Mouse (Mus musculus) ES-Bruce4 (cell line): ENCODE measurements around the gene Jun. TPM values are rescaled to one million over a fixed set of nuclear protein-coding genes. Genes with fewer than 3 reads are reported as not detected.

Experiments
- H3K27ac ChIP-seq: 2 replicates; pipeline ENCODE4 v1.5.1; 2012; ENCODE audit warnings: low read length, inconsistent platforms; ENCODE audit not compliant: insufficient read depth
- H3K27me3 ChIP-seq: 2 replicates; pipeline ENCODE4 v1.6.1; 2012; ENCODE audit warnings: mild to moderate bottlenecking, low read length, inconsistent platforms; ENCODE audit not compliant: control insufficient read depth, poor library complexity, insufficient read depth, severe bottlenecking
- H3K36me3 ChIP-seq: 2 replicates; pipeline ENCODE4 v1.6.1; 2012; ENCODE audit warnings: inconsistent platforms, mild to moderate bottlenecking, low read length, moderate library complexity; ENCODE audit not compliant: control insufficient read depth, poor library complexity, insufficient read depth, severe bottlenecking
- H3K4me1 ChIP-seq: one replicate; pipeline ENCODE4 v1.8.1; 2011; ENCODE audit warnings: low read length; ENCODE audit not compliant: control insufficient read depth, insufficient read depth
- H3K4me3 ChIP-seq: 2 replicates; pipeline ENCODE4 v1.5.1; 2011; ENCODE audit warnings: low read depth, mild to moderate bottlenecking, low read length
- H3K9ac ChIP-seq: 2 replicates; pipeline ENCODE4 v1.6.1; 2012; ENCODE audit warnings: low read depth, mild to moderate bottlenecking, inconsistent platforms; ENCODE audit not compliant: poor library complexity, severe bottlenecking
- H3K9me3 ChIP-seq: replicated peaks from 2 replicates; pipeline ENCODE4 v1.6.1; 2012; ENCODE audit warnings: mild to moderate bottlenecking, low read length, inconsistent platforms; ENCODE audit not compliant: control insufficient read depth, poor library complexity, insufficient read depth, severe bottlenecking
- CTCF ChIP-seq: IDR thresholded peaks from one replicate; pipeline ENCODE4 v1.8.1; 2011; ENCODE audit warnings: low read depth, low read length
- EP300 ChIP-seq: IDR thresholded peaks from 2 replicates; pipeline ENCODE4 v1.6.1; 2011; ENCODE audit warnings: low read depth, low read length; ENCODE audit not compliant: insufficient read depth
- POLR2A ChIP-seq: IDR thresholded peaks from one replicate; pipeline ENCODE4 v1.8.1; 2011; ENCODE audit warnings: low read length; ENCODE audit not compliant: insufficient read depth
- polyA plus RNA-seq: library from polyadenylated mRNA; stranded (reverse); fragments of >200 nt; gene quantifications from 2 replicates; pipeline ENCODE4 v1.2.4, GENCODE M21; 2011; ENCODE audit warnings: low read depth; ENCODE audit not compliant: missing spikeins, insufficient read depth, insufficient read length

Gene Jun
- polyA plus RNA-seq, 1 experiment: 16.7 TPM

DNA sequence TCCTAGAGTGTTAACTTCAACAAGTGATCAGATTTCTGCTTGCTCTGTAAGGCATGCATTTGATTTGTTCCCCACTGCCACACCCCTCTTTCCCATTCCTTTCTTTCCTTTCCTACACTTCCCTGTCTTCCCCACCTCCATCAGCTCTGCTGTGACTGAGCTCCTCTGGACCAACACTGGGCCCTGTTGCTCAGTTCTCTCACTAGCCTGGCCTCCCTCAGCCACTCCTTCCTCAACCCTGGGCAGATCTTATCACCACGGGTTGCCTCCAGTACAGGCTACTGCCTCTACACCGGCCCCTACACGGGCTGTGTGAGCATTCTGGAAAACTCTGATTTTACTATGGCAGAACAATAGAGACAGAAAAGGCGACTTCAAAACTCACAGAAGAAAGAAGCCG is 18.4 kb upstream of the Jun start:
- H3K4me3 ChIP-seq: no peak overlapping the region
- no peaks in the 10 kb centered on the region for H3K9me3 ChIP-seq
- H3K4me1 ChIP-seq: no peaks in the 10 kb centered on the region
- H3K9ac ChIP-seq: no peak overlapping the region
- no peak overlapping the region for H3K27ac ChIP-seq
- no peaks in the 10 kb centered on the region for H3K36me3 ChIP-seq
- TF ChIP-seq CTCF (no peak), POLR2A (no peak), EP300 (no peak)
- no peaks in the 10 kb centered on the region for H3K27me3 ChIP-seq

DNA sequence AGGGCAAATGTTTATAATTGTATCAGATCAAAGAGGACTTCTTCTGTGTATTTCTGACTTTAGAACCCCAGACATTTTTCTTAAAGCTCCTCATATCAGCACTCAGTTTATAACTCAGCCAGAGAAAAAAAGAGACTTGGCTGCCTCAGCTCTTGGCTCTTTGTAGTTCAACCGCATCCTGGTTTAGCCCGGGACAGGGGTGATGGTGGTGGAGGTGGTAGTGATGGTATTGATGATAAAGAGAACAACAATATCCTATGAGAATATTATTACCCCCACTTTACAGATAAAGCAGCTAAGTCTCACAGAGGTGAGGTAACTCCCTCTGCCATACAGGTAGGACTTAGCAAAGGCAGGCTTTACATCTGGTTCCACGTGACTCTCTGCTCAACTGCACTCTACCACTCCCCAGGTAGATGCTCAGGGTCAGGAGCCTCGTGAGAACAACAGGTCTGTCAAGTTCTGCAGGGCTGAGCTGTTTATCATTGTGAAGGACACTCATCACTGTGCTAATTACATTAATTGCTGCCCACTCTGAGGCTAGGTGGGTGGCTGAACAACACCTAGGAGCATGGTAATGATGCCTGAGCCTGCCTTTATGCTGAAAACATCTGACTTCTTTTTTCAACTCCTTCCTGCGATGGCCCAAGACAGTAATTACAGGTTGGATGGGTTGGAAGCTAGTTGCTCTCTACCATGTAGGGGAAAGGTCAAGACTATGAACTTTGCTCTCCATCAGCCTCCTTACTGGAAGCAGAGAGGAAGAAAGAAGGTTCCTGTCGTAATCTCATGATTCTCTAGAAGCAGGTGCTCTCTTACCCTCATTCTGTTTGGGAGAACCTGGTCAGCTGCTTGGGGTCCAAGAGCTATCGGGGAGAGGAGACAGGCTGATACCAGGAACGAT is 16.3 kb upstream of the Jun start:
- TF ChIP-seq CTCF (no peak), POLR2A (no peak), EP300 (no peak)

DNA sequence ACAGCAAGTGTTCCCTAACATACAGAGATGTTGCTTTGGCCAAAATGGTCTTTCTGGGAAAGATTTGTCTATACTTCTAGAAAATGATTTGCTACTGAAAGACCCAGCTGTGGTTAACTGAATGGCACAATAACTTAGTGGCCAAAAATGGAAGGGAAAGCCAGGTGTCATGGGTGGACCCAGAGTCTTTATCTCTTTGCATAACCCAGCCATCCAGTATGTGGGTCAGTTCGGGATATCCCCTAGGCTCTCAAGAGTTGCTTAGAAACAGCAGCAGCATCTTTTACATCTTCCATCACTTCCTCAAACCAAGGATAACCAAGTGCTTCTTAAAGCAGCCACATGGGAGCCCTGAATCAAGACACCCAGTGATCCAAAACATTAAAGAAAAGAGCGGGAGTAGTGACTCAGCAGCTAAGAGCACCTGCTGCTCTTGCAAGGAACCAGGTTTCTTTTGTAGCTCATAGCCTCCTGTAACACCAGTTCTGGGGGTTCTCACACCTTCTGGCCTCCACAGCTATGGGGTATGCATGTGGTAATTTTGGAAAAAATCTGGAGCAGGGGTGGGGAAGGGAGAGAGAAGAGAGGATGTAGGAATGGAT is 11.7 kb upstream of the Jun start:
- no peaks in the 10 kb centered on the region for H3K4me1 ChIP-seq
- H3K9ac ChIP-seq: no peak overlapping the region
- H3K27ac ChIP-seq: no peak overlapping the region
- TF ChIP-seq EP300 (no peak), POLR2A (no peak), CTCF (no peak)
- no peaks in the 10 kb centered on the region for H3K9me3 ChIP-seq
- no peaks in the 10 kb centered on the region for H3K36me3 ChIP-seq
- H3K4me3 ChIP-seq: no peak overlapping the region
- no peaks in the 10 kb centered on the region for H3K27me3 ChIP-seq

More for the DNA sequence above, 16.3 kb upstream of the Jun start:
- H3K4me1 ChIP-seq: no peaks in the 10 kb centered on the region
- H3K4me3 ChIP-seq: no peak overlapping the region
- no peaks in the 10 kb centered on the region for H3K36me3 ChIP-seq
- no peaks in the 10 kb centered on the region for H3K9me3 ChIP-seq
- H3K27ac ChIP-seq: no peak overlapping the region
- no peaks in the 10 kb centered on the region for H3K27me3 ChIP-seq
- no peak overlapping the region for H3K9ac ChIP-seq

DNA sequence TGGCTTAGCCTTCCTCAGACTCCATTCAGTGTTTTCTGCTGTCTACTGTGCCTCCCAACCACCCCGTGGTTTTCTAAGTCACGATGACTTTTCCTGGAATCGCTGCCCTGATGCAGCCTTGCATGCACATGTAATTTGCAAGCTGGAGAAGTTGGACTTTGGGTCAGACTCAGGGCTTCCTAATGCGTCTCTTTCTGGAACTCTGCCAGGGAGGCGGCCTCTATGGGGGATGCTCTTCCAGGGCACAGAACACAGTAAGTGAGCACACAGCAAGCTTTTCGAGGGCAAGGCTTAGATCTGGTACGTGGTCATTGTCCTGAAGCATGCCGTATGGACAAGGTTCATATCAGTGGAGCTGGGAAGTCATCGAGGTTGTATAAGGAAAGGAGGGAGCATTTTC is 10.9 kb upstream of the Jun start:
- Histone ChIP-seq H3K9ac (no peak overlapping the region), H3K9me3 (no peaks in the 10 kb centered on the region), H3K27me3 (no peaks in the 10 kb centered on the region), H3K27ac (no peak overlapping the region), H3K4me1 (no peaks in the 10 kb centered on the region), H3K36me3 (no peaks in the 10 kb centered on the region), H3K4me3 (no peak overlapping the region)
- TF ChIP-seq EP300 (no peak), CTCF (no peak)

DNA sequence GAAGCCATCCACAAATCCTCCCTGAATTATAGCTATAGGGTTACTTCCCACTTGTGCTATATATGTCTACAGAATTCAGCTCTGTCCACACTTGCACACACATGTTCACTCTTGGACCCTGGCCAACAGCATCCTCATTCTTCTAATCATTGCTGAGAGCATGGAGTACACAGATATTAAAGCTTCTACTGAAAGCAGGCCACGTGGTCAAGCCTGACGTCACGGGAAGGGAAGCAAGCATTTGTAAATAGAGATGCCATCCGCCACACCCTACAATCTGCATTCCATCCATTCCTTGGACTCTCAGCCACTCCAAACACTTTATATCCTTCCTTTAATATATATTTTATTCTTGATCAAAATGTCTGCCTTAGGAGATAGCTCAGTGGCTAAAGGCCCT is 5.2 kb upstream of the Jun start:
- H3K4me3 ChIP-seq: no peak overlapping the region
- no peaks in the 10 kb centered on the region for H3K36me3 ChIP-seq
- no peaks in the 10 kb centered on the region for H3K9me3 ChIP-seq
- no peak for TF ChIP-seq EP300
- TF ChIP-seq CTCF: no peak
- no peak for TF ChIP-seq POLR2A
- H3K27ac ChIP-seq: no peak overlapping the region
- no peak overlapping the region for H3K9ac ChIP-seq
- no peaks in the 10 kb centered on the region for H3K4me1 ChIP-seq
- H3K27me3 ChIP-seq: no peaks in the 10 kb centered on the region

DNA sequence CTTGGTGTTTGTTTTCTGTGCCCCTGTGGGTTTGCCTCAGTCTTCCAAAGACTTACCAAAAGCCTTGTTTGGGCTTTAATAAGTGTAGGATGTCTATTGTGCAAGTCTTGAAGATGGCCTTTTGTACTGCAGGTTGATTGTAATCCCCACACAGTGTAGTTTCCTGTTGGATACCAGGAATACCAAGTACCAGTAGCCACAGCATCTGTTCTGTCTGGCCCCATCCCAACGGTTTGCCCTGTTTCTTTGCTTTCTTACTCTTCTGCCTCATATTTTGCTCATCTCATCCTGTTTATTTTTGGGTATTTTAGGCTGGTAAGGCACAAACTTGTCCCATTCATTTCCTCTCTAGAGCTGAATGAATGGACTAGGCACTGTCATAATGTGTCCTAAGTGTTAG is 3.3 kb upstream of the Jun start:
- H3K4me1 ChIP-seq: no peaks in the 10 kb centered on the region
- TF ChIP-seq EP300: no peak
- TF ChIP-seq CTCF: no peak
- no peak for TF ChIP-seq POLR2A
- H3K36me3 ChIP-seq: no peaks in the 10 kb centered on the region
- H3K9me3 ChIP-seq: no peaks in the 10 kb centered on the region
- no peak overlapping the region for H3K9ac ChIP-seq
- no peak overlapping the region for H3K27ac ChIP-seq
- no peak overlapping the region for H3K4me3 ChIP-seq
- no peaks in the 10 kb centered on the region for H3K27me3 ChIP-seq
